Mouse (Mus musculus) liver, adult 2 months (tissue): ENCODE data around the gene Cd93.

ENCODE experiments used
- CTCF ChIP-seq: fragments of 200-500 bp; IDR thresholded peaks from 2 replicates; pipeline ENCODE4 v1.5.1; 2011; ENCODE audit warnings: low read depth, low read length, control low read depth
- POLR2A ChIP-seq: fragments of 200-500 bp; IDR thresholded peaks from 2 replicates; pipeline ENCODE4 v1.6.1; 2011; ENCODE audit warnings: low read length, control low read depth; ENCODE audit not compliant: insufficient read depth; ENCODE audit errors: extremely low read depth

GRCm38 (mm10) chr2:148478141-148478701, 34.9 kb upstream of the Cd93 start:
- TF ChIP-seq CTCF (no peak), POLR2A (no peak)
